Mouse (Mus musculus): ENCODE measurements around the gene Tspan14. TPM values are rescaled to one million over a fixed set of nuclear protein-coding genes. Genes with fewer than 3 reads are reported as not detected.

The Tspan14 gene
- polyA plus RNA-seq, 1 experiment from 2014 or later: 32.9 TPM

DNA sequence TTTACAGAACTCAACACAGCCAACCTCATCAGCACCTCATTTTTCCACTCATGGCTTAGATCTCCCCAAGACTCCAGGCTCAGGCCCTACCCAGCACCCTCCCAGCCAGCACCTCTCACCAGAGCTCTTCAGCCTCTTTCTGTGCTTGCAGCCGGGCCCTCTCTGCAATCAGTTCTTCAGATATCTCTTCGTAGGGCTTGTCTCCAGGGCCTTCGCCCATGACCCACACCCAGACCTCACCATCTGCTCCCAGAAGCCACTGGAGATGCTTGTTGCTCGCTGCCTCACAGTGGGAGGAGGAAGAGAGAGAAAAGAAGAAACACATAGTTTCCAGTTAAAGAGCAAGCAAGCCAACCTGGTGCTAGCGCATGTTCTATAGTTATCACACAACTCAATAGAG lies 92.6 kb downstream of the Tspan14 start:
- Histone ChIP-seq H3K4me1 (replicated peaks) (no peaks in the 10 kb centered on the region), H3K9me3 (replicated peaks) (no peaks in the 10 kb centered on the region), H3K4me3 (replicated peaks) (no peak overlapping the region), H3K9ac (no peak overlapping the region), H3K27me3 (no peaks in the 10 kb centered on the region), H3K36me3 (no peaks in the 10 kb centered on the region), H3K4me2 (no peak overlapping the region), H3K27ac (no peak overlapping the region)
- DNase-seq (no peak), ATAC-seq (ENCODE audit: low read depth) (no peak; the same call in 1 of the 2 replicates)
- WGBS (ENCODE audit: insufficient replicate concordance): 43% methylated on average over 5 of the region's 5 CpGs

DNA sequence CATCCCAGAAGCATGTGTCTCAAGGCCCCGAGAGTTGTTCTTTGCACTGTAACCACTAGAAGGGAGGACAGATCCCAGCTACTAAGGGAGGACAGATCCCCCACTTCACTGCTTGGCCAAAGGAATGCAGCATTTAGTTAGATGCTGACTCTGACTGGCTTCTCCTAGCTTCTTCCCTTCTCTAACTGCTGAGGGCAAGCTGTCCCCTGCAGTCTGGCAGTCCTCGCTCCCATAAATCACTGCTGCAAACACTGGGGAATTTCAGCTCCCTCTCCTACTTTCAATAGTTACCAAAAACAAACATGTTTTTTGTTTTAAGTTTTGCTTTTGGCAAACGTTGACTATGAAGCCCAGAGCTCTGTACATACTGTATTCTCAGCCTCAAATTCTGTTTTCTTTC lies 96.0 kb downstream of the Tspan14 start:
- H3K9me3 ChIP-seq (replicated peaks): no peaks in the 10 kb centered on the region
- H3K27me3 ChIP-seq: no peaks in the 10 kb centered on the region
- H3K27ac ChIP-seq: no peak overlapping the region
- H3K4me2 ChIP-seq: no peak overlapping the region
- ATAC-seq (ENCODE audit: low read depth): no peak
- no peak for DNase-seq
- H3K4me3 ChIP-seq (replicated peaks): no peak overlapping the region
- no peaks in the 10 kb centered on the region for H3K4me1 ChIP-seq (replicated peaks)
- 57% methylated on average over 3 of the region's 3 CpGs for WGBS (ENCODE audit: insufficient replicate concordance)
- H3K9ac ChIP-seq: no peak overlapping the region
- H3K36me3 ChIP-seq: no peaks in the 10 kb centered on the region

DNA sequence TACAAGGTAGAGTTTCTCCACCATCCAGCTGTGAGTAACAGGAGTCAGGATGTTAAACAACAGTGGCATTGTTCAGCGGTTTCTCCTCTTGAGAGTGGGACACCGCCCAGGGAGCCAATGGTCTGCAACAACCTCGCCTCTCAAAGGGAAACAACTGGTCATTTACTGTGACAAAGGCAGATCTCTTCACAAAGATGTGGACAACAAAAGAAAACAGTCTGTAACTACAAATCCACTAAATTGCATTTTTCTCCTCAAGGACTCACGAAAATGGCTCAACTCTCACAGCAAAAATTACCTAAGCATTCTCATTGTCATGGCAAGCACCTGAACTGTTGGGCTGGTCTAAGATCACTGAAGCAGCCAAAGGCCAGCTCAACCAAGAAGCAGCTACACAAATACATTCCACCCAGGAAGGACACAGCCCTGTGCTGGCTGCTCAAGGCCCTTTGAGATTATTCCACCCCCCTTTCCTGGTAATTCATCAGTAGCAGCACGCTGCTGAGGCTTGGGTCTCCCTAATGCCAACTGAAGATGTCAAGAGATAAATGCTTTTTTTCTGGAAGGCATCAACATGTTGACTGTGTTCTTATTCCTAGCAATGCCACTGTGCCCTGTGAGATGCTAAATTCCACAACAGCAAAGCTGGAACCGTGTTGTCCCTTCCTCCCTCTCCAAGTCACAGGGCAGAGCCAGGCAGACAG lies 101.6 kb downstream of the Tspan14 start:
- 73% methylated on average over 6 of the region's 6 CpGs for WGBS (ENCODE audit: insufficient replicate concordance)
- H3K9ac ChIP-seq: no peak overlapping the region

DNA sequence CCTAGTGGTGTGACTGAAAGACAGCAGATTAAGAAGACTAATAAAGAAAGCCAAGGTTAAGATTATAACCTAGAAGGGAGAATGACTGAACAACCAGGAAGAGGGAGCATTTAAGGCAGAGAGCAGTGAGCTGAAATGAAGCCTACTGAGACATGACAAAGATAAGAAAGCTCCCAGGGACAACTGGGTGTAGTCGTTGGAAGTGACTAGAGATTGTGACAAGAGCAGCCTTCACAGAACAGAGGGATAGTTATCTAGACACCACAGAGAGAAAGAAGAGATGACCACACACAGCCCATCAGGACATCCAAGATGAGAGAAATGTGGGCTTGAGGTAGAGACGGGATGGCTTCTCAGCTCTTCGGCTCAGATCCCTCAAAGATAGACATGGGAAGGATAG lies 102.9 kb downstream of the Tspan14 start:
- no peaks in the 10 kb centered on the region for H3K36me3 ChIP-seq
- H3K4me1 ChIP-seq (replicated peaks): peaks cover 16% of the 10 kb centered on the region
- H3K9me3 ChIP-seq (replicated peaks): no peaks in the 10 kb centered on the region
- no peak overlapping the region for H3K4me3 ChIP-seq (replicated peaks)
- peak; percentile 9 for DNase-seq
- no peak overlapping the region for H3K9ac ChIP-seq
- H3K4me2 ChIP-seq: no peak overlapping the region
- H3K27ac ChIP-seq: no peak overlapping the region
- 21% methylated on average over 3 of the region's 3 CpGs for WGBS (ENCODE audit: insufficient replicate concordance)
- ATAC-seq (ENCODE audit: low read depth): peak; percentile 89
- no peaks in the 10 kb centered on the region for H3K27me3 ChIP-seq

More for the DNA sequence above, 101.6 kb downstream of the Tspan14 start:
- Histone ChIP-seq H3K4me3 (replicated peaks) (no peak overlapping the region), H3K4me2 (no peak overlapping the region), H3K36me3 (no peaks in the 10 kb centered on the region), H3K4me1 (replicated peaks) (peaks cover 16% of the 10 kb centered on the region), H3K27me3 (no peaks in the 10 kb centered on the region), H3K27ac (no peak overlapping the region), H3K9me3 (replicated peaks) (no peaks in the 10 kb centered on the region)
- ATAC-seq (ENCODE audit: low read depth) (no peak), DNase-seq (no peak)

DNA sequence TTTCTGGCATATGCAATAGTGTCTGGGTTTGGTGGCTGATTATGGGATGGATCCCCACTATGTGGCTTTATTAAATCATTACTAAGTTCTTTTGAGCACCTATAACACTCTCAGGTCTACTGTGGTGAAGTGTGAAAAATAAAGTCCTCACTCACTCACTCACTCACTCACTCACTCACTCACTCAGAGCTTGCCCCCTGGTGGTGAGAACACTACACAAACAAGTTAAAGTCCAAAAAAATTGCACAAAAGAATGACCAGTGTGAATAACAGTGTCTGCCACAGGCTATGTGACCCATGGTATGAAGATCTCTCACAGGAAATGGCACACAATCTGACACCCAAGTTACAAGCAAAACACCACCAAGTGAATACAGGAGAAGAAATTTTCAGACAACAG lies 103.6 kb downstream of the Tspan14 start:
- Histone ChIP-seq H3K9me3 (replicated peaks) (no peaks in the 10 kb centered on the region), H3K4me1 (replicated peaks) (peaks cover 16% of the 10 kb centered on the region), H3K9ac (no peak overlapping the region), H3K27ac (no peak overlapping the region), H3K4me2 (no peak overlapping the region), H3K27me3 (no peaks in the 10 kb centered on the region), H3K36me3 (no peaks in the 10 kb centered on the region), H3K4me3 (replicated peaks) (no peak overlapping the region)
- ATAC-seq (ENCODE audit: low read depth) (no peak), DNase-seq (peak; percentile 6)

Other genes starting within 250 kb of the Tspan14 start
- 0.15 and 0.20 TPM in 2 replicates for gene Sh2d4b, start 73.5 kb downstream of the Tspan14 start, polyA plus RNA-seq (2015; fragmentation: Nextera tagmentation; extraction: Ambion mirVana)
- gene Fam213a, start 47.0 kb upstream of the Tspan14 start, polyA plus RNA-seq (2015; fragmentation: Nextera tagmentation; extraction: Ambion mirVana): 67.9 and 78.3 TPM in 2 replicates
- gene Dydc2, start 102.4 kb upstream of the Tspan14 start, polyA plus RNA-seq (2015; fragmentation: Nextera tagmentation; extraction: Ambion mirVana): not detected in 2 replicates
- gene Dydc1, start 106.1 kb upstream of the Tspan14 start, polyA plus RNA-seq (2015; fragmentation: Nextera tagmentation; extraction: Ambion mirVana): not detected in 2 replicates
- 4.5 and 4.9 TPM in 2 replicates for gene Mat1a, start 138.2 kb upstream of the Tspan14 start, polyA plus RNA-seq (2015; fragmentation: Nextera tagmentation; extraction: Ambion mirVana)
- 0.08 and 0.12 TPM in 2 replicates for gene Sftpa1, start 165.0 kb upstream of the Tspan14 start, polyA plus RNA-seq (2015; fragmentation: Nextera tagmentation; extraction: Ambion mirVana)
- gene Mbl1, start 184.7 kb upstream of the Tspan14 start, polyA plus RNA-seq (2015; fragmentation: Nextera tagmentation; extraction: Ambion mirVana): 16.2 and 19.6 TPM in 2 replicates
- gene Sftpd, start 218.3 kb upstream of the Tspan14 start, polyA plus RNA-seq (2015; fragmentation: Nextera tagmentation; extraction: Ambion mirVana): 0.12 and 0.16 TPM in 2 replicates

Measured in liver, embryonic 13.5 days (tissue).